Mouse (Mus musculus): Measurements from ENCODE around the gene Mknk2.
"Not testable (repeated sequence)": the region's sequence is repeated elsewhere in the genome, so short reads cannot be mapped to it uniquely, and the experiment has no call there.

The Mknk2 gene

DNA sequence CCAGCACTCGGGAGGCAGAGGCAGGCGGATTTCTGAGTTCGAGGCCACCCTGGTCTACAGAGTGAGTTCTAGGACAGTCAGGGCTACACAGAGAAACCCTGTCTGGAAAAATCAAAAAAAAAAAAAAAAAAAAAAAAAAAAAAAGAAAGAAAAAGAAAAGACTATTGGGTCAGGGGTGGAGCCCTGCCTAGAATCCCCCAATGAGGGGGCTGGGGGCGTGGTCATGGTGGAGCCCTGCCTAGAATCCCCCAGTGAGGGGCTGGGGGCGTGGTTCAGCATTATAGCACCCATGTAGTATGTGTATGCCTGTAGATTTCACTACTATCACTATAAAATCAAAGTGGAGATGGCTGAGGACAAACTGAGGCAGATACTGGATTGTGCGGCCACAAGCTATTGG is 28.0 kb downstream of the Mknk2 start:
- DNase-seq: not testable (repeated sequence)

DNA sequence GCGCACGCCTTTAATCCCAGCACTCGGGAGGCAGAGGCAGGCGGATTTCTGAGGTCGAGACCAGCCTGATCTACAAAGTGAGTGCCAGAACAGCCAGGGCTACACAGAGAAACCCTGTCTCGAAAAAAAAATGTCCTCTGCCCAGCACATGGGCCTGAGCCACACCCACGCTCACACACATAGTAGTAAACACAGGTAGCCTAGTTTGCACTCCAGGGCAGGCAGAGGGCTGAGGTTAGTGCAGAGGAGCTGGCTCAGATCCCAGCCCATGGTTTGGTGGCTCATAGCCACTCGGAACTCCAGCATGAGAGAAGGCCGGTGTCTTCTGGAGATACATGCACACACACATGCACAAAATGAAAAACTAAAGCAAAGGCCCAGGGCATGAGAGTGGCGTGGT is 31.0 kb downstream of the Mknk2 start:
- no peak for DNase-seq

DNA sequence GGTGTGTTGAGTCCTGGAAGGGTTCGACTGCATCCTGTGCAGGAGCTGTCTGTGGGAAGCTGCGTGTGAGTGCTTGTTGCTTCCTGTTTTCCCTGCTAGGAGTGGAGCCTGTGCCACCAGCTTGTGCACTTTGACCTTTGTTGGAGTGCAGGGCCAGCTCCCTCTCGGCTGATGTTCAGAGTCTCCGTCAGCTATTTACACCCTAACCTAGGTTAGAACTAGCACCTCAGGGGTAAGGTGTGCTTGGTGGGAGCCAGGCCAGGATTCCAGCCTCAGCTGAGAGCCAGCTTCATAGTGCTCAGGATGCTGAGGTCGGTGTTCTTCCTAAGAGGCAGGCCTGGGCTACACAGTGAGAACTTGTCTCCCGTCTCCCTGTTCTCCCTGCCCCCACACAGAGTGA is 42.6 kb downstream of the Mknk2 start:
- no peak for DNase-seq

DNA sequence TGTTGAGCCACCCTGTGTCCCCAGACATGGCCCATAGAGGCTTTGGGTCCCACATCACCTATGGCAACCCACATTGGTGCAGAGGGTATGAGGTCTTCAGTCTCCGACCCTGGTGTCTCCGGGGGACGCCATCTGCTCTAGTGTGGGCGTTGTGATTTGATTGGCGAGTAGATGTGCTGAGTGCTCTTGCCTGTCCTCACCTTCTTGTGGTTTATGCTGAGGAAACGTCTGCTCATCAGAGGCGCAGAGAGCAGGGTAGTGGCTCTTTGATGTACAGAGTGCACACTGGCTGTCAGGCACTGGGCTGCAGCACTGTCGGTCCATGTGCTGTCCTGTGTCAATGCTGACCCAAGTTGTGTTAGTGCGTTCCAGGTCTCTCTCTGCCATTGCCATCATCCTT is 49.0 kb downstream of the Mknk2 start:
- no peak for DNase-seq

DNA sequence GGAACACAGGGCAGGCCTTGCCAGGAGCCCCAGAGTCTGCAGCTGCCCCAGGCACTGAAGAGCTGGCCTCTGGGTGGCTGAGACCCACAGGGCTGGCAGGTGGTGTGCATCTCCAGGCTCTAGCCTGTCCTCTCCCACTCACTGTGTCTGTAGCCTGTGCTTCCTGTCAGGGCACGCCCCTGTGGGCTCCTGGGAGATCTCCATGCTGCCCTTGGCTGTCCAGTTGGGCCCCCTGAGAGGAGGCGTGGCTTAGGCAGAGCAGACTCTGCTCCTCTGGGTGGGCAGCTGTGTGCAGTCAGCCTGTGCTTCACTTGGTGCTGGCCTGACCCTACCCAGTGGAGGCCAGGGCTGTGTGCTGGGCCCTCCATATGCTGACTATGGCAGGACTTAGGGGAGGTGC is 50.2 kb downstream of the Mknk2 start:
- no peak for DNase-seq

DNA sequence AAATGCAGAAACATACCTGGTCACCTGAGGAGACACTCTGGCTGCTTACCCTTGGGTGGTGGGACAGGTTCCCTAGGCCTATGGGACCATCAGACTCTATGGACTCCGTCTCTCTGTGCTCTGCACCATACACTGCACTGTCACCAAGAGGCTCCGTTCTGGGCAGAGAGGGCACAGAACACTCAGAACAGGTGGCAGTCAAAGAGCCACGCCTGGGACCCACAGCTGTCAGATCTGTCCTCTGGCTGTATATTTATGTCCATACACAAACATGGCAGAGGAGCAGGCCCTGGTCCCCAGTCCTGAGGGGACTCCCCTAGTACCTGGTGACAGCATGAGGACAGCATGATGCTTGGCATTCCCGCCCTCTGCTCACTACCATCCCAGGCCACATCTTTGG is 52.1 kb downstream of the Mknk2 start:
- no peak for DNase-seq

DNA sequence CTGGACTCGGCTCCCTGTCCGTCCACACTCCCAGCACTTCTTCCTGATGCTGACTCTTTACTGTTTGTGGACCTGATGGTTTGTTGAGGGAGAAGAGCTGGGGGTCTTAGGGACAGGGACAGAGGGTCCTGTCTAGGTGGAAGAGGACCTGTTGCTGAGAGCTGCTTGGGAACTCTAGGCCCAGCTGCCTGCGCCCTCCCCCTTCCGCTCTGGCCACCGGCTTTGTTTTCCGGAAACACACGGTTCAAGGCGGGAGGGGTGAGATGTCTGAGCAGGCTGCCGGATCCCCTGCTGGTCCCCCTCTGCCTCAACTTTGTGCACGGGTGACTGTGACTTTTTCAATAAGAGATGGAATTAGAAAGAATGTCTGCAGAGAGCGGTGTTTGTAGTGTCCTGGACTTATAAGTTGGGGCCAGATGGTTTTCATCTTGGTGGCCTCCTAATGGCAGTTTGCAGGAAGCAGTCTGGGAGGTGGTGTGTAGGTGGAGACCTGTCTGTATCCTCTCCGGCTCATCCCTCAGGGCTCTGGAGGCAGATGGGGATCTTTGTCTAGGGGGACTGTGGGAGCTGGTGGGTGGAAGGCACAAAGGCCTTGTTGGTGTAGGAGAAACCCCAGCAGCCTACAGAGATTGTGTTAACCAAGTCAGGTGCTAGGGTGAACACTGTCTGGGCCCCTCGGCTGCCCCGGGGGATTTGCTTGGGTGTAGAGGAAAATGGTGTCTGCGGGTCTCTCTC is 54.3 kb downstream of the Mknk2 start:
- DNase-seq: no peak

DNA sequence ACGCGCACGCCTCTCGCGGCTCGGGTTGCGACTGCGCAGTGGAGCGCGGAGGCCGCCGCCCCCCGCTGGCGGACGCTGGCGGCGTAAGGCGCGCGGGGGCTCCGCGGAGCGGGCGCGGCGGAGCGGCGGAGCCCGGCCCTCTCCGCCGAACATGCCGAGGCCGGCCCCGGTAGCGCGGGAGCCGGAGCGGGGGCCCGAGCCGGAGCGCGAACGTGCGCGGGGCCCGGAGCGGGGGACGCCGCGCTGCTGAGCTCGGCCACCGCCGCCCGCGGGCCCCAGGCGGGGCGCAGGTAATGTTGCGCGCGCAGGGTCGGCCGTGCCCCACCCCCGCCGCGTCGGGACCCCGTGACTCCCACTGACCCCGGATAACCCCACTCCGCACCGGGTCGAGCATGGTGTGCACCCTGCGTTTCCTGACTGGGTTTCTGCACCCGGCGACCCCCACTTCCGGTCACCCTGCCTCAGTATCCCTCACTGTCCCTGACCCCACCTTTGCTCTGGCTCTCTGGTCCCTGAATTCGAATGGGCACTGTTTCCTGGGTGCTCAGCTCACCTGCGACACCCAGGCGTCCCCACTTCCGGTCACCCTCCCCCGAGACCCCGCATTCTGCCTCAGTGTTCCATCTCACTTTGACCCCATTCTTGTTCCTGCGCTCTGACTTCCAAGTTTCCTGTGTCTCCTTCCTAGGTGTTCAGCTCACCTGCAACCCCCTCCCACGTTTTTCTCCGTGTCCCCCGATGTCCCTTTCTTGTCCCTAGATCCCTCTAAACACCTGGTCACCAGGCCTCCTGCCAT is 55.1 kb downstream of the Mknk2 start, which contains the start of gene Csnk1g2:
TSS of gene Csnk1g2 (plus strand) at position 178 of the 796 bp plus-strand sequence.
- peak; percentile 64 for DNase-seq

DNA sequence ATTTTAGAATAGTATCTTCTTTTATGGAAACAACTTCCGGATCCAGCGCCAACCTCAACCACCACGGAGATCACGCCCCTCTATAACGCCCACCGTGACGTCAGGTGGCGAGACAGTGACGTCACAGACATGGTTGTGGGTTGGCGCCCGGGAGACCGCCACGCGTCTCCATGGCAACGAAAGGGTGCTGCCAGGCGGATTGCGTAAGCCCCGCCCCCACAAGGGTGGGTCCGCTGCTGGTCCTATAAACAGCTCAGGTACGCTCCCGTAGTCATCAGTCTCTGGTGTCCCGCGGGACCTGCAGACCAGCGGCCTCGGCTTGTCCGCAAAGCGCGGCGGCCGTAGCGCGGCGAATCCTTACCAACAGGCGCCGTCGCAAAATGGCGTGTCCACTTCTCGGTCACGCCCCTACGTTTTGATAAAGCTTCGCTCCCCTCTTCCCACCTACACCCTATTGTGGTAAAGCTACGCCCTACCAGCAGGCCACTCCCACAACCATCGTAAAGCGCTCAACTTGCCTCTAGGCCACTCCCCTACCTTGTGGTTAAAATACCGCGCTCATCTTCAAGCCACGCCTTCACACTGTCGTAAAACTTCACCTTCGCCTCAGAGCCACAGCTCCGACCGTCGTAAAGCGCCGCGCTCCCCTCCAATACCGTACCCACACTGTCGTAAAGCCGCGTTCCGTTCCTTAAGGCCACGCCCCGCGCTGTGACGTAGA is 55.8 kb downstream of the Mknk2 start:
- peak; percentile 98 for DNase-seq

DNA sequence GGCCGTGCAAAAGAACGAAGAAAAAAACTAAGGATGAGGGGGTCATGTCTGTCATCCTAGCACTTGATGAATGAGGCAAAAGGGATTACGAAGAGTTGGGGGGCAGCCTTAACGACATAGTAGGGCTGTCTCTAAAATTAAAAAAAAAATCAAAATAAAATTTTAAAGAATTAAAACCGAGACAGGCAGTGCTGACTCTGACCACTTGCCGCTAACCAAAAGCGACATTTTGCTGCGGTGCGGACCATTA is 56.3 kb downstream of the Mknk2 start:
- no peak for DNase-seq

DNA sequence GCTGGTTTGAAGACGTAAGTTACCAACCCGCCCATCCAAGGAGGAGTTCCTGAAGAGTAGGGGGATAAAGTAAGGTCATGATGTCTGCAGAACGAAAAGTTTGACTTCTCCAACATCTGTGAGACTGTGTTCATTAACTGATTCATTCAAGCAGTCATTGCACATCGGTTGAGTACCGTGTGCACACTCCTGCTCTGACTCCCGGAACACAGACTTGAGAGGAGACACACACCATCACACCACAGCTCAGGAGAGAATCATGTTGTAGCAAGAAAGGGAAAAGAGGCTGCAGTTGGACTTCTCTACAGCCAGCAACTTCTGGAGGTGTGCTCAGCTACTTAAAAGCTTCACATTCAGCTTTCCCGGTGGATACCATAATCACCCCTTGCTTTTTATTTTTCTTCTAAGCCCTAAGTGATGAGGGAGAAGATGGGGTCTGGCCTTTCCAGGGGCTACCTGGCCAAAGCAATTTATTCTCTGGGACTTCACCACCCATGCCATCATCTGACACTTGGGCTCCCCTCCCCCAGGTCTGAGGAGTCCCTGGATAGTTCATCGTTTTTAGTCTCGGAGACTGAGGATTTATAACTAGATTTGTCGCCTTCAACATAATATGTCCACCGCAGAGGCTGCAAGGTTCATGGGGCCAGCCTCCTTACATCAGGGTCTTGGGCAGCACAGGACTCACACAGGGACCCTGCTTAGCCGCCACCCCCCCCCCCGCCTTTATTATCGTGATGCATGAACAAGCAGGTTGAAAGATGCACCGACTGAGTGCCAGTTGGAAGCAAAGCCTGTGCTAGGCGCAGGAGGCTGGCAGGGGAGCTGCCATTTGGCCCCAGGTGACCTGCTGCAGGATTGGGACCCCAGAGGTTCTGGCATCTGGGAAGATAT is 56.9 kb downstream of the Mknk2 start:
- DNase-seq: peak; percentile 32

DNA sequence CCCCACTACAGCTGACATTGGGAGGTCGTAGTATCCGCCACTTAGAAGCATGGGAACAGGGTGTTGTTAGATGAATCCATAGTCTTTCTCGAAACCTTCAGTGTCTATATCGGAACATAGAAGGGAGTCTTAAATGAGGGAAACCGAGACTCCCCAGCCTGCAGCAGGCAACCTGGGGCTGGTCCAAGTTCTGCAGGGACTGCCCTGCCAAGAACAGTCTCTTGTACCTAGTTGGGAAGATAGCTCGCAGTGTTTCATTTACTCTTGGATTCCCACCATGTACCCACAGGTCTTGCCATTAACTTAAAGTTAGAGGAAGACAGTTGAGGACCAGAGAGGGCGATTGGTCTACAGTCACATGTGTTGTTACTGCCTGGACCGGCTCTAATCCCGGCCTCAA is 57.5 kb downstream of the Mknk2 start:
- DNase-seq: no peak

DNA sequence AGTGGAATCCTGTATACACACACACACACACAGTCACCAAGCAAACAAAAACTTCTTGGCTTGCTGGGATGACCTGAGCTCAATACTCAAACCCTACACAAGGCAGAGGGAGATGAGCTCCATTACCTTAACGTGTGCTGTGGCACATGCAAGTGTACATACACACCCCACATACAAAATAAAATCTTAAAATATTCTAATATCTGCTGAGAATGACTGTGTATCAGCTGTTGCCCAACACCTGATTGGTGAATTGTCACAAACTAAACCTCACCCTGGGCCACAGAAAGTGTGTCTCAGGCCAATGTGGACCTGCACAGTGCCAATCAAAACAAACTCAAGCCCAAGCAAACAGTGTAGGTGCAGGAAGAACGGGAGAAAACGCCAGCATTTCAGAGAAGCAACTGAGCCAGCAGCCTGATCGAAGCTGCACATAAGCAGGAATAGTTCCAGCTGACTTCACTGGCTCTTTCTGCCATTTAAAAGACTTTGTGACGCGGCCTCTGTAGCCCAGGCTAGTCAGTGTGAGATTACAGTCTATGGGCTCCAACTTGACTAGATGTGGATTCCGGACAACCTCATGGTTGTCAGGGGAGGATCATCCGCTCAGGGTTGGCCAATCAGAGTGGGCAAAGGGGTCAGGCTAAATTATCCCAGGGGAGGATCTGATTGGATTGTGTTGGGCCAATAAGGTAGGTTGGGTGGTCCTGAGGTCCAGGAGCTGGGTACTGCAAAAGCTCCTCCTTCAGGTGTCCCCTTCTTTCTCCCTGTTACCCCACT is 58.3 kb downstream of the Mknk2 start:
- no peak for DNase-seq

DNA sequence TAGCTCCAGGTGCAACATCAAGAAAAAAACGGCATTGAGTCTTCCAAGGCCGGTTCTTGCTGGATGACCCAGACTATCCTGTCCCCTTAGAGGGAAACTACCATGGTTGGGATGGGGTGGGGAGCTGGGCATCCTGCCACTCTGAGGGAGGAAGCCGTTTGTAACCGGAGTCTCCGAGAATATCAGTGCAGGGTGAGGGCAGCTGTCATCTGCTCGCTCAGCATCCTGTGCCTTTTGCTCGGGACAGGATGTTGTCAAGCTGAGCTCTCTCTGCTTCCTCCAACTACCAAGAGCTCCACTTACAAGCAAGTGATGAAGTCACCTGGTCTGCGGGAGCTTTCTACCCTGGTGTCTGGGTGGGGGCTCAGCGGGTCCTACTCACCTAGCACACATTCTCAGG is 59.7 kb downstream of the Mknk2 start:
- DNase-seq: no peak
